ENCODE assay signal across 8 mouse cellular contexts in genomic region chr11:67526621-67527545, GRCm38 (mm10).
DNase-seq lines count a peak whose midpoint lies in the region; ATAC-seq and TF ChIP-seq lines count a peak whose summit lies in the region.

No protein-coding gene starts in this region.

- H3K4me1 ChIP-seq in forebrain, embryonic 16.5 days (replicated peaks; ENCODE audit: control insufficient read depth, insufficient read depth, low read length): no peaks in the 10 kb centered on the region; the same call in 1 of the 2 replicates
- peaks cover 7% of the 10 kb centered on the region for H3K4me1 ChIP-seq in forebrain, embryonic 10.5 days
- peaks cover 30% of the 10 kb centered on the region for H3K4me1 ChIP-seq in liver, postnatal 0 days (ENCODE audit: insufficient read depth)
- H3K4me1 ChIP-seq in midbrain, embryonic 15.5 days: peaks cover 12% of the 10 kb centered on the region; the same call in 1 of the 2 replicates

- ATAC-seq in forebrain, embryonic 16.5 days: 0 out of 2 replicates have a peak, but pooled peaks have one; percentile 20
- ATAC-seq in liver, postnatal 0 days: peak; percentile 94
- ATAC-seq in midbrain, embryonic 15.5 days (replicated peaks): no peak

- TF ChIP-seq EP300 in liver, postnatal 0 days (IDR thresholded peaks at IDR 0.05; ENCODE audit: low read depth): no peak; the same call in 1 of the 2 replicates

- intact Hi-C loops in gastrocnemius, postnatal 14 days (cut with DNase I; ENCODE audit: low total_unique reads): no loop called here

- H3K27me3 ChIP-seq in forebrain, embryonic 16.5 days (replicated peaks; ENCODE audit: control insufficient read depth, insufficient read depth, low read length): no peaks in the 10 kb centered on the region
- no peaks in the 10 kb centered on the region for H3K27me3 ChIP-seq in forebrain, embryonic 10.5 days (ENCODE audit: poor library complexity, severe bottlenecking)
- no peaks in the 10 kb centered on the region for H3K27me3 ChIP-seq in liver, postnatal 0 days (ENCODE audit: insufficient read depth, low read length)
- no peaks in the 10 kb centered on the region for H3K27me3 ChIP-seq in midbrain, embryonic 15.5 days (replicated peaks)

- no peak for DNase-seq in forebrain, embryonic 10.5 days (ENCODE audit: extremely low spot score, low spot score)
- DNase-seq in adipocyte (ENCODE audit: low spot score): peak; percentile 96
- DNase-seq in gastrocnemius, postnatal 14 days: peak; percentile 75
- peak; percentile 61 for DNase-seq in kidney, adult 18-20 months
- peak; percentile 81 for DNase-seq in liver, postnatal 0 days
- peak; percentile 51 to 67 for DNase-seq in right cerebral cortex, postnatal 10 days (ENCODE audit: low spot score in 2 of 2)

- H3K4me3 ChIP-seq in forebrain, embryonic 16.5 days (replicated peaks; ENCODE audit: low read length): no peak overlapping the region
- no peak overlapping the region for H3K4me3 ChIP-seq in forebrain, embryonic 10.5 days
- H3K4me3 ChIP-seq in liver, postnatal 0 days (ENCODE audit: low read depth, low read length): no peak overlapping the region
- H3K4me3 ChIP-seq in midbrain, embryonic 15.5 days: no peak overlapping the region

- H3K36me3 ChIP-seq in forebrain, embryonic 16.5 days (ENCODE audit: control insufficient read depth, insufficient read depth): no peaks in the 10 kb centered on the region
- no peaks in the 10 kb centered on the region for H3K36me3 ChIP-seq in forebrain, embryonic 10.5 days (replicated peaks)
- no peaks in the 10 kb centered on the region for H3K36me3 ChIP-seq in liver, postnatal 0 days (replicated peaks; ENCODE audit: insufficient read depth, low read length)
- no peaks in the 10 kb centered on the region for H3K36me3 ChIP-seq in midbrain, embryonic 15.5 days (replicated peaks)

- no peaks in the 10 kb centered on the region for H3K9me3 ChIP-seq in forebrain, embryonic 16.5 days (ENCODE audit: control insufficient read depth, low read length)
- no peaks in the 10 kb centered on the region for H3K9me3 ChIP-seq in forebrain, embryonic 10.5 days
- no peaks in the 10 kb centered on the region for H3K9me3 ChIP-seq in liver, postnatal 0 days (ENCODE audit: low read length)
- H3K9me3 ChIP-seq in midbrain, embryonic 15.5 days: no peaks in the 10 kb centered on the region

- no peak overlapping the region for H3K27ac ChIP-seq in forebrain, embryonic 16.5 days (ENCODE audit: low read length)
- H3K27ac ChIP-seq in forebrain, embryonic 10.5 days: no peak overlapping the region
- peak overlapping the region; percentile 78 for H3K27ac ChIP-seq in liver, postnatal 0 days (ENCODE audit: low read depth)
- no peak overlapping the region for H3K27ac ChIP-seq in midbrain, embryonic 15.5 days

- H3K9ac ChIP-seq in forebrain, embryonic 16.5 days (replicated peaks; ENCODE audit: low read depth, low read length): no peak overlapping the region
- 0 out of 2 replicates have a peak overlapping the region, but pooled peaks have one; percentile 6 for H3K9ac ChIP-seq in liver, postnatal 0 days (replicated peaks)
- no peak overlapping the region for H3K9ac ChIP-seq in midbrain, embryonic 15.5 days

- H3K4me2 ChIP-seq in forebrain, embryonic 16.5 days (ENCODE audit: low read length): no peak overlapping the region
- peak overlapping the region; percentile 30; the same call in 1 of the 2 replicates for H3K4me2 ChIP-seq in liver, postnatal 0 days (ENCODE audit: low read depth, low read length)
- no peak overlapping the region for H3K4me2 ChIP-seq in midbrain, embryonic 15.5 days

- 84% methylated on average over 12 of the region's 12 CpGs for WGBS in forebrain, embryonic 16.5 days
- WGBS in forebrain, embryonic 10.5 days: 85% methylated on average over 12 of the region's 12 CpGs
- 52% methylated on average over 12 of the region's 12 CpGs for WGBS in liver, postnatal 0 days (ENCODE audit: insufficient replicate concordance)
- WGBS in midbrain, embryonic 15.5 days: 82% methylated on average over 12 of the region's 12 CpGs

- TF ChIP-seq CTCF in liver, postnatal 0 days (IDR thresholded peaks at IDR 0.05; ENCODE audit: low read depth): no peak
